Mouse (Mus musculus) lung, adult 2 months (tissue): ENCODE measurements around the gene Fam160a1.

Experiments used
- CTCF ChIP-seq: fragments of 200-500 bp; IDR thresholded peaks from 2 replicates; pipeline ENCODE4 v1.5.1; 2011; ENCODE audit warnings: mild to moderate bottlenecking, low read length, control low read depth; ENCODE audit not compliant: insufficient read depth
- POLR2A ChIP-seq: fragments of 200-500 bp; IDR thresholded peaks from 2 replicates; pipeline ENCODE4 v1.6.1; 2011; ENCODE audit warnings: low read depth, mild to moderate bottlenecking, control low read depth, low read length, borderline replicate concordance; ENCODE audit errors: extremely low read depth

- TF ChIP-seq CTCF (no peak), POLR2A (no peak)
Observed at GRCm38 (mm10) chr3:85669844-85670243, 147.2 kb downstream of the Fam160a1 start.
